Mouse (Mus musculus): ENCODE measurements at regions not wholly inside any gene's neighbourhood (a gene's known extent, or its start where the extent isn't known, plus 50 kb on each side); places are given as distances from the start of the nearest gene placed in this dataset.

- intact Hi-C loops (cut with DNase I): loop anchor here (2.0 to 10.0 kb wide), 3 partner anchors 101 to 445 kb away; no protein-coding TSS in a partner anchor
- no peak for DNase-seq
Observed at GRCm38 (mm10) chr7:113149966-113150470, 57.2 kb upstream of the Arntl start.

GRCm38 (mm10) chr7:113150789-113151188 is 56.5 kb upstream of the Arntl start:
- DNase-seq: no peak
- intact Hi-C loops (cut with DNase I): no loop called here

GRCm38 (mm10) chr7:113151499-113151898 is 55.8 kb upstream of the Arntl start:
- DNase-seq: peak; percentile 56 to 66
- intact Hi-C loops (cut with DNase I): no loop called here

GRCm38 (mm10) chr7:113153386-113153785 is 53.9 kb upstream of the Arntl start:
- DNase-seq: no peak
- intact Hi-C loops (cut with DNase I): no loop called here

GRCm38 (mm10) chr7:113154066-113154465 is 53.2 kb upstream of the Arntl start:
- no peak for DNase-seq
- intact Hi-C loops (cut with DNase I): no loop called here

GRCm38 (mm10) chr7:113156366-113156765 is 50.9 kb upstream of the Arntl start:
- intact Hi-C loops (cut with DNase I): no loop called here
- DNase-seq: no peak

- DNase-seq: no peak
- intact Hi-C loops (cut with DNase I): no loop called here
Observed at GRCm38 (mm10) chr7:113156861-113157747, 50.2 kb upstream of the Arntl start.
